Mouse (Mus musculus) limb, embryonic 14.5 days (tissue): Measurements from ENCODE around the gene Cry2. TPM values are rescaled to one million over a fixed set of nuclear protein-coding genes. Genes with fewer than 3 reads are reported as not detected.

Experiments
- ATAC-seq: fragments of 200-750 bp; cut with Nextera tagmentation; 2 replicates; pipeline ENCODE4 v1.8.0; 2017; ENCODE audit warnings: low read depth, moderate number of reproducible peaks, moderate TSS enrichment; ENCODE audit not compliant: low FRiP score
- DNase-seq: peaks from one replicate; pipeline ENCODE4 v3.0.0-alpha.2; 2015; ENCODE audit warnings: low spot score
- H3K27ac ChIP-seq: fragments of 300-500 bp; sonication (generic); replicated peaks from 2 replicates; pipeline ENCODE4 v1.5.1; 2014; ENCODE audit warnings: low read depth, mild to moderate bottlenecking, low read length, moderate library complexity, mixed read lengths
- H3K27me3 ChIP-seq: fragments of 300-500 bp; sonication (generic); 2 replicates; pipeline ENCODE4 v1.6.1; 2014; ENCODE audit warnings: low read length, mixed read lengths; ENCODE audit not compliant: control insufficient read depth, insufficient read depth
- H3K36me3 ChIP-seq: fragments of 300-500 bp; sonication (generic); 2 replicates; pipeline ENCODE4 v1.6.1; 2014; ENCODE audit warnings: mild to moderate bottlenecking, low read length, moderate library complexity, mixed read lengths; ENCODE audit not compliant: control insufficient read depth, insufficient read depth
- H3K4me1 ChIP-seq: fragments of 300-500 bp; sonication (generic); 2 replicates; pipeline ENCODE4 v1.6.1; 2014; ENCODE audit warnings: antibody characterized with exemption, low read length, mixed read lengths; ENCODE audit not compliant: control insufficient read depth, insufficient read depth
- H3K4me2 ChIP-seq: fragments of 300-500 bp; sonication (generic); replicated peaks from 2 replicates; pipeline ENCODE4 v1.6.1; 2014; ENCODE audit warnings: low read depth, mild to moderate bottlenecking, low read length, moderate library complexity; ENCODE audit not compliant: severe bottlenecking
- H3K4me3 ChIP-seq: fragments of 300-500 bp; sonication (generic); replicated peaks from 2 replicates; pipeline ENCODE4 v1.5.1; 2014; ENCODE audit warnings: low read length
- H3K9ac ChIP-seq: fragments of 300-500 bp; sonication (generic); 2 replicates; pipeline ENCODE4 v1.6.1; 2014; ENCODE audit warnings: mild to moderate bottlenecking, low read depth, low read length, moderate library complexity; ENCODE audit not compliant: severe bottlenecking
- H3K9me3 ChIP-seq: fragments of 300-500 bp; sonication (generic); 2 replicates; pipeline ENCODE4 v1.6.1; 2016; ENCODE audit warnings: low read length; ENCODE audit not compliant: control insufficient read depth
- POLR2A ChIP-seq: fragments of 200-500 bp; IDR thresholded peaks from 2 replicates; pipeline ENCODE4 v1.8.0; 2012; ENCODE audit warnings: inconsistent platforms, mild to moderate bottlenecking, moderate library complexity, borderline replicate concordance; ENCODE audit not compliant: insufficient read depth, insufficient read length; ENCODE audit errors: extremely low read depth
- WGBS: fragments of 180-500 bp; shearing (Covaris S2); extraction: QIAGEN DNeasy Blood & Tissue Kit; methylation state at CpG from one replicate; pipeline ENCODE4 v1.1.7; 2014; 5-methylcytosine and 5-hydroxymethylcytosine counted together
- polyA plus RNA-seq, 2 experiments: library from polyadenylated mRNA; depleted of rRNA in 1 of 2; stranded (reverse) in 1 of 2; unstranded in 1 of 2; fragments of >200 nt; fragmentation: Nextera tagmentation in 1 of 2; extraction: Ambion mirVana in 1 of 2; gene quantifications; 2 replicates each; pipeline versions ENCODE4 v1.2.1 to v1.2.3; 2012 to 2014

The Cry2 gene
- polyA plus RNA-seq, 2 experiments, result 27.2 to 30.2 TPM

GRCm38 (mm10) chr2:92381161-92381560, 52.7 kb downstream of the Cry2 start:
- Histone ChIP-seq H3K27me3 (no peaks in the 10 kb centered on the region), H3K27ac (no peak overlapping the region), H3K36me3 (peaks cover 71% of the 10 kb centered on the region), H3K4me1 (peaks cover 2% of the 10 kb centered on the region; the same call in 1 of the 2 replicates), H3K4me2 (no peak overlapping the region), H3K9me3 (no peaks in the 10 kb centered on the region), H3K9ac (no peak overlapping the region), H3K4me3 (no peak overlapping the region)
- no peak for ATAC-seq
- no peak for TF ChIP-seq POLR2A
- WGBS, result 87% methylated on average over 5 of the region's 5 CpGs
- no peak for DNase-seq

DNA sequence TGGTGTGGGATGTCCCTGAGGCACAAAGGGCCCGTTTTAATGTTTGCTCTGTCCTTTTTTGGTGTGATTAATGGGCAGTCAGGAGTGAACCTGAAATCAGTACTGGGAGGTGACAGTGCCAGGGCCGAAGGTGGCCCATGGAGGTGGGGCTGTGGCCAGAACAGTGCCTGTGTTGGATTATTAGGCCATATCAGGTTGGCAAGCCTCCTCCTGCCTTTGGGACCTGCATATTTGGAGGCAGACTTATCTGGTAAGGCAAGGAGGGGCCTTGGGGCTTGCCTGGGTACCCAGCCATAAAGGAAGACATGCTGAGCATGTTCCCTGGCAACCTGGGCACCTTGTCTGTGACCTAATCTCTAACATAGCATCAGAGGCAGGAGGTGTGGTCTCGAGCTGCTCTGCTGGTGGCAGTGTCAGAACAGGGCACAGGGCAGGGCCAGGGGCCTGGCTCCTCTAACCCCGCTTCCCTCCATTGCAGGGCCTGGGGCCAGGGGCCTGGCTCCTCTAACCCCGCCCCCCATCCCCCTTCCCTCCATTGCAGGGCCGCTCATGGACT, 53.3 kb downstream of the Cry2 start:
- no peaks in the 10 kb centered on the region for H3K9me3 ChIP-seq
- H3K4me1 ChIP-seq, result peaks cover 7% of the 10 kb centered on the region
- H3K27ac ChIP-seq, result no peak overlapping the region
- no peak overlapping the region for H3K4me3 ChIP-seq
- H3K36me3 ChIP-seq, result peaks cover 65% of the 10 kb centered on the region
- no peak for DNase-seq
- no peak for ATAC-seq
- H3K4me2 ChIP-seq, result no peak overlapping the region
- H3K9ac ChIP-seq, result no peak overlapping the region
- TF ChIP-seq POLR2A, result no peak
- WGBS, result 70% methylated on average over 5 of the region's 6 CpGs
- H3K27me3 ChIP-seq, result no peaks in the 10 kb centered on the region

- no peak for TF ChIP-seq POLR2A
Observed at GRCm38 (mm10) chr2:92379783-92380494, 53.9 kb downstream of the Cry2 start.

GRCm38 (mm10) chr2:92377320-92377719, 56.5 kb downstream of the Cry2 start:
- Histone ChIP-seq H3K9me3 (no peaks in the 10 kb centered on the region), H3K4me2 (no peak overlapping the region), H3K27ac (no peak overlapping the region), H3K4me3 (no peak overlapping the region), H3K27me3 (no peaks in the 10 kb centered on the region), H3K36me3 (peaks cover 34% of the 10 kb centered on the region), H3K4me1 (peaks cover 10% of the 10 kb centered on the region), H3K9ac (no peak overlapping the region)
- WGBS, result 84% methylated on average over 7 of the region's 7 CpGs
- no peak for TF ChIP-seq POLR2A
- DNase-seq, result no peak
- ATAC-seq, result no peak

More at GRCm38 (mm10) chr2:92379783-92380494, 53.9 kb downstream of the Cry2 start:
- ATAC-seq (no peak), DNase-seq (no peak)
- Histone ChIP-seq H3K9ac (no peak overlapping the region), H3K4me1 (peaks cover 7% of the 10 kb centered on the region), H3K4me2 (no peak overlapping the region), H3K4me3 (no peak overlapping the region), H3K36me3 (peaks cover 59% of the 10 kb centered on the region), H3K27ac (no peak overlapping the region), H3K9me3 (no peaks in the 10 kb centered on the region), H3K27me3 (no peaks in the 10 kb centered on the region)
- WGBS, result 79% methylated on average over 17 of the region's 17 CpGs

- peak overlapping the region; percentile 58; the same call in 1 of the 2 replicates for H3K9ac ChIP-seq
- peak overlapping the region; percentile 99 for H3K4me2 ChIP-seq
- H3K27ac ChIP-seq, result no peak overlapping the region
- H3K4me3 ChIP-seq, result peak overlapping the region; percentile 63; the same call in 1 of the 2 replicates
- H3K9me3 ChIP-seq, result no peaks in the 10 kb centered on the region
- 80% methylated on average over 6 of the region's 6 CpGs for WGBS
- DNase-seq, result no peak
- H3K4me1 ChIP-seq, result peaks cover 20% of the 10 kb centered on the region
- H3K36me3 ChIP-seq, result peaks cover 24% of the 10 kb centered on the region
- no peak for TF ChIP-seq POLR2A
- ATAC-seq, result no peak
- no peaks in the 10 kb centered on the region; the same call in 1 of the 2 replicates for H3K27me3 ChIP-seq
Observed at GRCm38 (mm10) chr2:92376300-92376699, 57.5 kb downstream of the Cry2 start.
